Mouse (Mus musculus) inflammation-experienced regulatory T-cells (primary cell): ENCODE results near the gene Frem3. TPM values are rescaled to one million over a fixed set of nuclear protein-coding genes. Genes with fewer than 3 reads are reported as not detected.

Source experiments
- polyA plus RNA-seq, 2 experiments: library from polyadenylated mRNA; unstranded; fragments of 100-300 nt; shearing (Covaris generic); gene quantifications; one replicate each; pipeline ENCODE4 v1.2.1; 2017

Gene Frem3
- not detected for polyA plus RNA-seq

GRCm38 (mm10) chr8:80610549-80611440 is at the start of gene Frem3:
Gene Frem3 (plus strand): TSS chr8:80611080.

GRCm38 (mm10) chr8:80739155-80739924 is 128.5 kb downstream of the Frem3 start, which contains the start of gene Smarca5:
Gene Smarca5 (minus strand): TSS chr8:80739497.

Other genes with a start within 250 kb of the Frem3 start
- under 1 TPM in 1 of 2 experiments, not detected in 1; 0.19 TPM for gene Gypa, start 117.3 kb upstream of the Frem3 start, polyA plus RNA-seq
- 100 to 1,000 TPM; 122 to 127 TPM for gene Smarca5, start 128.4 kb downstream of the Frem3 start, polyA plus RNA-seq